Mouse (Mus musculus) adrenal gland, postnatal 4 days (tissue): ENCODE data around the gene Col6a2. TPM values are rescaled to one million over a fixed set of nuclear protein-coding genes. Genes with fewer than 3 reads are reported as not detected.

ENCODE experiments used
- DNase-seq, 2 experiments: peaks; one replicate each; pipeline ENCODE4 v3.0.0; 2021 to 2022; ENCODE audit warnings: low spot score in 2 of 2, mixed read lengths in 2 of 2
- total RNA-seq, 2 experiments: library from RNA; stranded (reverse); gene quantifications; 2 replicates each; pipeline ENCODE4 v1.2.3; 2021

Col6a2 gene
- total RNA-seq, 2 experiments from 2014 or later = 175 to 182 TPM

DNA sequence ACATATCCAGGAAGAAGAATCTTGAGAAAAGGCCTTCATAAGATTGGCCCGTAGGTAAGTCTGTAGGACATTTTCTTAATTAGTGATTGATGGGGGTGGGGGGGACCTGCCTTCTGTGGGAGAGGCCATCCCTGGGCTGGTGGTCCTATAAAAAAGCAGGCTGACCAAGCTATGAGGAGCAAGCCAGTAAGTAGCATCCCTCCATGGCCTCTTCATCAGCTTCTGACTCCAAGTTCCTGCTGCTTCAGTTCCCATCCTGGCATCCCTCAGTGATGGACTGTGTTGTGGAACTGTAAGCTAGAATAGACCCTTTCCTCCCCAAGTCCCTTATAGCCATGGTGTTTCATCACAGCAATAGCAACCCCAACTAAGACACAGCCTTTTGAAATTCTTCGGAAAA is 16.5 kb upstream of the Col6a2 start:
- DNase-seq = no peak

DNA sequence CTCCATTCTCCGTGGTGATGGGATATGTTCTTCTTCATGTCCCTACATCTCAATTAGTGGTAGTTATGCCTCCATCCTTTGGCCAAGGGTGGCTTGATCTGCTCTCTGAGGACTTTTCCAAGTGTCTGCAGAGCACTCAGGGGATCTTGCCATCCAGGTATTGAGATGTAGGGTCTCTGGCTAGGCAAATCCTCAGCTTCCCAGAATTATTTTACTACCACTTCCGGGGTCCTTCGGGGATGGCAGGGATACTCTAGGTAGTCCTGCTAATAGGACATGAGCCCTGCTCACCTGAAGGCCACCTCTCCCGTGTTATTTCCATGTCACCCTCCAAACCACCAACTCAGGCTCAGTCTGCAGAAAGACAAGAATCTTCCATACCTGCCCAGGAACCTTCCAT is 13.2 kb upstream of the Col6a2 start:
- DNase-seq = no peak

DNA sequence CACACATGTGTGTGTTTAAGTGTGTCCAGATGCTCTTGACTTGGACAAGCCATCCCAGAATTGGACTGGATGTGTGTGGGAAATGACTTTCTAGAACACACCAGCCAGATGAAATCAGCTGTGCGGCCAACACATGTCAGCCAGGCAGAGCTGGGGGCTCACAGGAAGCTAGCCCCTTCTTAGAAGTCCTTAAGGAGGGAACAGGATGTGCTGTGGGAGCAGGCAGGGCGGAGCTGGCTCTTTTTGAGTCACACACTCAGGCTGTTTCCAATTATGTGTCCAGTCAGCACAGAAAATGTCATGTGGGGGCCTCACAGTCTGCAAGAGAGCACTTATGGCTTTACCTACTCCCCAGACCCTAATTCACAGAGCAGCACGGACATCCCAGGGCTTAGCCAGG is 12.6 kb upstream of the Col6a2 start:
- DNase-seq = no peak

DNA sequence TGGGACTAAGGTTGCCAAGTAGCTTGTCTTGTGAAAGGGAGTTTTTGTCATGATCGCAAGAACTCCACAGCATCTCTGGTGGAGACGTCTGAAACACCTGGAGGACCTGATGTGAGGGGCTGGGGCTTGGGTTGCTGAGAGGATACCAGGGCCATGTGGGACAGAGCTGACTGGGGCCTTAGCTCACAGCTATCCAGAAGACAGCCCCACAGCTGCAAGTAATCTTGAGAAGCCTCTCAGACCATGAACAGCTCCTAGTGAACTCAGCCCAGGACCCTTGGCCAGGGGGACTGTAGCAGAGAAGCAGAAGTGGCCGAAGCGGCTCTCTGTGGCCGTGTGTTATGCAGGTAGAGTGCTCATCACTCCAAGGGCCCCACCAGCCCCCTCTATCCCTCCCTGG is 11.2 kb upstream of the Col6a2 start:
- DNase-seq = no peak

DNA sequence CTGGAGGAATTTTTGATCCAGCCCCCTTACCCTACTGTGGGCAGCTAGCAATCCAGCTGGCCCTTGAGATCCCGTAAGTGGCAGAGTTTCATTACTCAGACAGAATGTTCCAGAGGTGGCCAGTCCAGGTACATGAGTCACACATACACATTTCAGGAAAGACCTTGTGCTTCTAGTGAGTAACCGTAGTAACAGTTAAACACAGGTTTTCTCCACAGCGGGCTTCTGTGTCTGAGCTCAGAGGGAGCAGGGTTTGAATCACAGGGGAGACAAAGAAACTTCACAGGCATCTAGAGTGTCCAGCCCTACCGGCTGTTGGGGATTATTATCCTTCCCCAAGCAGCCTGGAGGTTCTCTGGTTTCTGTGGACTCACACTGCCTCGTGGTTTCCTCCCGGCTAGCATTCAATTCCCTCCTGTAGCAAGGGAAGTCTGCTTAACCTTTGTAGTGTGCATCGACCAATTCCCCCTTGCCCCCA is 10.7 kb upstream of the Col6a2 start:
- no peak for DNase-seq

DNA sequence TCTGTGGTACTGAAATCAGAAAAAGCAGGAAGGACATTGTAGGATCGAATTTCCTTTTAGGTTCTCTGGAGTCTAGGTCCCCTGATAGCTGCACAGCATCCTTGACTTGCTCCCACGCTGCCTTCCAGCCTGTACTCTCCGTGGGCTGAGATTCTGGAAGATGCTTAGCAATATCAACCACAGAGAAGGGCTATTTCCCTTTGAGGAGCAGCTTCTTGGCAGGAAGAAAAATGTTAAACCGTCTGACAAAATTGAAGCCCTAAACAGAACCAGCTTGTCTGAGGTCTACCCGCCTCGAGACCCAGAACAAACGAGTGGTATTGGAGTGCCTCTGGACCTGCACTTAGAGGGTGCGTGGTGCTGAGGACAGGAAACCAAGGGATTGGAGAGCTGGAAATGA is 9.2 kb upstream of the Col6a2 start:
- no peak for DNase-seq

DNA sequence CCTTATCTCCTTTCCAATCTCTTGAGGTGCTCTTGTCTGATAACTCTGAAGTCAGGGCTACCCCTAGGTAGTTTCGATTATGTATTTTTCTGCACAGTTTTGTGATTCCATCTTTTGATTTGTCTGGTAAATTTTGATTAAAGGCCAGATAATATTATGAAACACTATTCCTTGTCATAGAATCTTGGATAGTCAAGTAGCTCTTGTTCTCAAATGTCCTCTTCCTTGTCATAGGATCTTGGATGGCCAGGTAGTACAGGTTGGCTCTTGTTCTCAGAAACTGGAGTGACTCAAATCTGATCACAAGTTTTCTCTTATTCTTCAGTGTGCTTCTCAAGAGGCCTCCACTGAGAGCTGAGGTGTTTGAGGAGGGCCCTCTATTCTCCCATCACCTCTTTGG is 7.2 kb upstream of the Col6a2 start:
- no peak for DNase-seq

DNA sequence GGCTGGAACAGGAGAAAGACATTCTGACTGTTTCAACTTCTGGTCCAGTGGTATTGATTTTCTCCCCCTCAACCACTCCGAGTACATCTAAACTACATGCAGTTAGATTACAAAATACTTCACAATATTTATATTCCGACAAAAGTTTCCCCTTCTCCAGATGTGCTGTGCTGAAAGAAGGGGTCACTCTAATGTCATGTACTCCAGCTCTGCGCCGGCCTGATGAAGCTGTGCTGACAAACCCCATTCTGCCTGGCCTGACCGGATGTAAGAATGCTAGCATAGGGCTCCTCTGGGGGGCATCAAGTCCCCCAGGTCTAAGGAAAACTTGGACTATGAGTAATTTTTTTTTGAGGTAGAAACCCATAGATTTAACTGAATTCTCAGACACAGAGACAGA is 4.3 kb upstream of the Col6a2 start:
- no peak for DNase-seq

DNA sequence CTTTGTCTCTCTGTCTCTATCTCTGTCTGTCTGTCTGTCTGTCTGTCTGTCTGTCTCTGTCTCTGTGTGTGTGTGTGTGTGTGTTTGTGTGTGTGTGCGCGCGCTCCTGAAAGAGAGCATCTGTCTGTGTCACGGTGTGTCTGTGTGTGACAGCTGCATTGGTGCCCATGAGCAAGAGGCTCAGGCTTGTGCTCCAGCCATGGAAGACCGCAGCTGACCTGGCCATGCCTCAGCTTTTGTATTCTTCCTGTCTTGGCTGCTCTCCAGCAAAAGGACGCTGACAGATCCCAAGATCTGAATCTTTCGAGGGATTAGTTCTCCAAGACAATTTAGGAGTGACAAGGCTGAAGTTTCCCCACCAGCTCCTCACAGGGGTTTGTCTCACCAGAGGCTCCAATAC is 1.5 kb upstream of the Col6a2 start:
- no peak for DNase-seq

DNA sequence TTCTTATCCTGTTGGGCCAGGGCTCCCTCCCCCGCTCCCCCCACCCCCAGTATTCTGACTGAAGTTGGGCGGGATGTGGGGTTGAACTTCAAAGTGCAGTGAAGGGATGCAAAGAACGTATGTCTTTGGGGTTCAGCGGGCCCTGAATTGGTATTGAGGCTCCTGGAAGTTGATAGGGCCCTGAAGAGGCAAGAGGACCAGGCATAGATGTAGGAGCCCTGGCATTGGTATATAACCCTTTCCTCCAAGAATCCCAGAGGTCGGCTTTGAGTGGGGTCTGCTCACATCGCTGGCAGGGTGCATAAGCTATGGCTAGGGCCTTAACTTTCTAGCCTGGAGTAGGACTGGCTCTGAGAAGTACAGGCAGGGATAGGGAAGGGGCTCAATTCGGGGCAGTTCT is 304 bp upstream of the Col6a2 start:
- DNase-seq = no peak

DNA sequence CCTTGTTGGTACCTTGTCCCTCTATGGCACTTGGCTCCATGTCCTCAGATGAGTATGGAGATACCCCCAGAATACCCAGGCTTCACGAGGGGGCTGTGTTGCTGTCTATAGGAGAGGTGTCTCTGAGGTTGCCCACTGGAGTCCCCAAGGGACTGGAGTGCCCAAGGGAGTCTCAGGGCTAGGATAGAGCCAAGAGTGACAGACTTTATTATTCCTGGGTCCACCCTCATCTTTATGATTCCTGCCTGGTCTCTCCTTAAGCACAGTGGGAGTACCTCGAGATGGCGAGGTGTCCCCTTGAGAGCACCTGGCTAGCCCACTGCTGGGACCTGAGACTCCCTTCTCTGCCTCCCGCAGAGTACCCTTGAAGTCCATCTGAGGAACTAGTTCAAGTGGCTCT is 1.0 kb downstream of the Col6a2 start:
- DNase-seq = no peak

DNA sequence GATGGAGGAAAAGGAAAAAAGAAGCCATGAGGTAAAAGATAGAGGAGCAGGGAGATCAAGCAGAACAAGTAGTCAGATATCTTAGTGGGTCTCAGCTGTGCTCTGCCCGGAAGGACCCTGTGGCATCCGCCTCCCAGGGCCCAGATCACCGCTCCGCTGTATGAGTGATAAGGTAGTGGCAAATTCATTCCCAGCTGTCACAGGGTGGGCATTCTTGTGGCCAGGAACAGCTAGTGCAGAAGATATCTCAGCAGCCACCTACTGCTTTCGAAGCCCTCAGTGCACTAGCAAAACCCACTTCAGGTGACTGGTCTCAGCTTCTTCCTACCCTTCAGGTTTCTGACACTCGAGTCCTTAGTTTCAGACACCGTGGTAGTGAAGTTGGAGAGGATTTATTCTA is 11.0 kb downstream of the Col6a2 start:
- DNase-seq = no peak

DNA sequence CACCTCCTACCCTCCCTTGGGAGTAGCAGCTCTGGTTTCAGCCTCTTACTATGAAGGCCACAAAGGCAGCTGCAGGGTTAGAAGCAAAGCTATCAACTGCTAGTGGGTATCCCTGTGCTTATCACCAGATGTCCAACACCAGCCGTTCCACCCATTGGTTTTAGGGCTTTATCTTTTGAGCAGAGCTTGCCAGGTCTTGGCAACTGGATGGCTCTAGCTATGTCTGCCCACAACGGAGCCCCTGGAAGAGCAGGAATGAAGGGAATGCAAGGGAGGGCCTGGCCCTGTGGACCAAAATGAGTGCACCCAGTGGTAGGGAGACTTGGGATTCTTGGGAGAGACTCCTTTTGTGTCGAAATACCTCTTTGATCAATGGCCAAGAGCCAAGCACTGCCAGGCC is 20.7 kb downstream of the Col6a2 start:
- DNase-seq = no peak

DNA sequence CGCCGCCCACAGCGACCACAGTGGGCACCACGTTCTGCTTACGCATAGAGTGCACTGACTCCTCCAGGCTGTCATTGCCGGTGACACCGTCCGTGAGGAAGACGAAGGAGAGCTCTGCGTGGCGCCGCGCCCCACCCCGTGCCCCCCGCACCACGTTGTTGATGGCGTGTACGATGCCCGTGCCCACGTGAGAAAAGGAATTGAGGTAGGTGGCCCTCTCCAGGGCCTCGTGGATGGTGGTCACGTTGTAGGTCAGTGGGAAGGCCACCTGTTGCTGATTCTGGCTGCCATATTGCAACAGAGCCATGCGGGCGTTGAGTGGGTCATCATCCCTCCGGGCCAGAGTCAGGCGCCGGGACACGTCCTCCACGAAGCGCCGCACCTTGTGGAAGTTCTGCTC is 27.1 kb downstream of the Col6a2 start:
- DNase-seq = no peak

DNA sequence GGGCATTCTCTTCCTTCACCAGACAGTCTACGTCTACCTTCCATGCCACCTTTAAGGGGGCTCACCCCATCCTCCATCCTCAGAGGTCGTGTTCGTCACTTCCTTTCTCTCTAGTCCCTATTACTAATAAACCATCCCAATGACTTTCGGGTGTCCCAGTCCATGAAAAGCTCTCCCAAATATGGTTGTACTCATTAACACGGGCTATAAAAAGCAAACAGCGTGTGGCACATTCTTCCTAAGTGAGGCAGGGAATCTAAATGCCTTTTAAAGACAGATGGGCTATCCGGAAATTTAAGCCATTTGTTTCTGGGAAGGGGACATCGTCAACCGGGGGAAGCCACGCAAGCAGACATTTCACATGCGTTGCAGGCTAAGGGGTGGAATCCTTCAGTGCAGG is 33.2 kb downstream of the Col6a2 start:
- no peak for DNase-seq

DNA sequence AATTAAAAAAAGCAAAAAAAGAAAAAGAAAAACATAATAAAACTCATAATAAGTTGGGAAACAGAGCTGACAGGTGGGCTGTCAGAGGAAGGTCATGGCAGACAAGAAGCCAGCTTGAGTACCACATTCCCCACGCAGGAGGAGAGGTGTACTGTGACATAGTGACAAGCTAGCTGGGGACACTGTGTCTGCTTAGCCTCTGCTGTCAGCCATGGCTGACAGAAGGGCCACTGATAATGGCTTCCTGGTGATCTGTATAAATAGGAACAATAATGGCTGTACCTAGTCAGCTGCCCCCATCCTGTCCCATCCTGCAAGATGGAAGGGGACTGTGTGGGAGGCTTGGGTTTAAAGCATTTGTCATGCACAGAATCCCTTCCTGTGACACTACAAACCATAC is 37.2 kb downstream of the Col6a2 start:
- DNase-seq = no peak

DNA sequence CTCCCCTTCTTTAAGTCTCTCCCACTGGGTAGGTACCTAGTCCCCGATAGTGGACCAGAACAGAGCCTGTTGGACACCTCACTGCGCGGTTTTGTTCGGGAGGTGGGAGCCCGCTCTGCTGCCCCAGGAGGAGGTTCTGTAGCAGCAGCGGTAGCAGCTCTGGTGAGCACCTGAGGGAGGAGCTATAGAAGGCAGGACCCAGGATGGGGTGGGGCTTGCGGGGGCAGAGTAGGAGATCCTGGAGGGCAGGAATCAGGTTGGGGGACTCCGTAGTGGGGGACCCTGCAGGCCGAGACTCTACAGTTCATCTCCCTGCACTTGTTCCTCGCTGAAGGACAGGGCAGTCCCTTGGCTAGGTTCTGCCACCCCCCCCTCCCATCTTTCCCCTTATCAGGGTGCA is 39.3 kb downstream of the Col6a2 start:
- no peak for DNase-seq

DNA sequence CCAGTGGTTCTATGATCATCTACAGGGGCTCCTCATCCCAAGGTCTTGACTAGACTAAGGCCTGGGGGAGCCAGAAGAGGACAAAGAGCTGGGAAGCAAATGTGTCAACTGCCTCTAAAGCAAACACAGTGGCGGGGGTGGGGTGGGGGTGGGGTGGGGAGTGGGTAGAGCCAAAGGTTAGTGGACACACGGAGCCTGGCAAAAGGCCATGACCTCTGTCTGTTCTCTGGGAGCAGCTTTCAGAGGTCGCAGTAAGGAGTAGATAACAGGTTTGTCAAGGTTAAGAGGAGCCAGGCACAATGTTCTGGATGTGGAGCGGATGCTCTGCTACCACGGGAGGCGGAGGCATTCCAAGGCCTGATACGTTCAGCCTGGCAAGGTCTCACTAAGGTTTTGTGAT is 46.5 kb downstream of the Col6a2 start:
- no peak for DNase-seq

DNA sequence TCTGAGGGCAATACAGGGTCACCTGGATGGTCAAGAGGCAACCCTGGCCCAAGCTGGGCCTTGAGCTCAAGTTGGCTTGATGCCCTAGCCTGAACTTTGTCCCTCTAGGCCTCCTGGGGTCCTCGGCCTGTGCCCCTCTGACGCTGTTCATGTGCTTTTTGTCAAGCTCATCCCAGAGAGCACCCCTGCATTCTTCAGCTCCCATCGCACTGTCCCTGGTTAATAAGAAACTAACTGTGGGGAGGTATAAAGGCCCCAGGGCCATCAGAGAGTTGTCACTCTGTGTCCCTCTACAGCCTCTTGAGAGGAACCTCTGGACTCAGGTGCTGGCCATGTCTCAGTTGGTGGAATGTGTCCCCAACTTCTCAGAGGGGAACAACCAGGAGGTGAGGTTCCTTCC is 48.1 kb downstream of the Col6a2 start, which contains the start of gene Ftcd:
Gene Ftcd (plus strand): TSS at position 275 of the 400 bp plus-strand sequence.
- DNase-seq = no peak

DNA sequence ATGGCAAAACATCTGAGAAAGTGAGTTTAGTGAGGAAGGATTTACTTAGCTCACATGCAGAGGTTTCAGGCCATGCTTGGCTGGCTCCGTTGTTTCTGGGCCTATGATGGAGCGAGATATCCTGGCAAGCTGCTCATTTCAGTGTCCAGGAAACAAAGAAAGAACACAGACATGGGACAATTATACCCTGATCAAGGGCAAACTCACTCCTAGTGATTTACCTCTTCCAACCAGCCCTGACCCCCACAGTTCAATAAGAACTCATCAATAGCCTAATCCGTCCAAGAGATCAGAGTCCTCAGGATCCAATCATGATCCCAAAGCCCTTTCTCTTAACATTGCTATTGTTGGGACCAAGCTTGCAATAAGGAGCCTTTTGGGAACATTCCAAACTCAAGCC is 51.3 kb downstream of the Col6a2 start:
- no peak for DNase-seq

DNA sequence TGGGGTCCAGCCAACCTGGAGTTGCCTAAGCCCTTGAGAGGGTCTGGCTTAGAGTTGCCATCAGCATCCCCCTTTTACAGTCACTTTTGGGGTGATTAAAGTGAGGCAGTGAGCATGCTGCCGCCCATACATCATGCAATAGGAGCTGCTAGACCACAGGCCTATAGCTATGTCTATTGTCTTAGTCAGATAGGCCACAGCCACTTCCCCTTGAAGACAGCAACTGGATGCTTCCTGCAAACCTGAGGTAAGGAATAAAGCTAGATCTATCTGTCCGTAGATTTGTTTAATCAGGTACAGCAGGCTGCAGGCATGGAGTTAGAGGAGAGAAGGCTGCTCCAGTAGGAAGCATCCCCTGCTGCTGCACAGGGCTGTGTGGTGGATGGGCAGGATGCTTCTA is 52.4 kb downstream of the Col6a2 start:
- DNase-seq = no peak

DNA sequence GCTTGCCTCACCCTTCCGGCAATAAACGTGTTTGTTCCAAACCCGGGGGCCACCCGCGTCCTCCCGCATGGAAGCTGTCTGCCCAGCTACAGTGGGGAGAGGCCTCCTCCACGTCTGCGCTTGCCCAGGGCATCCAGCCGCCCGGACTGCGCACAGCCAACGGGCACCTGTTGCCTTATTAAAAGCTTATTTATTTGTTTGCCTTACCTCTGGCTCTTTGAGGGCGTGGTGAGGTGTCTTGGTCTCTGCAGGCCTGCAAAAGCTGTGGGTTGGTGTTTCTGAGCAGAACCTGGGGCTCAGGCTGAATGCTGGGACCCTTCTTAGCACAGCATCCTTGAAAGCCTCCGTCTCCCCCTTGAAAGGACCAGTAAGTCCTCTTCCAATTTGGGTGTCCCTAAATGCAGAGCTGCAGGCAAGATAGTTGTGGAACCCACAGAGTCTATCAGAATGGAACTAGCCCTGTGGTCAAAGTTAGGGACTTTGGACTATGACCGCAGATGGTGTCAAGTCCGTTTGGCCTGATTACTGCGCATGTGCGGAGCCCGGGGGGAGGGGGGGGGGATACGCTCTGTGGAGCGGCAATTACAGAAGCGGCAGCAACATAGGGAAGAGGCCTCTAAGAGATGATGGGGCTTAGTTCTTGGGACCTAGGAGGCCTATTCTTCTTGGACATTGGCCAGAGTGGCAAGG is 53.3 kb downstream of the Col6a2 start:
- no peak for DNase-seq

DNA sequence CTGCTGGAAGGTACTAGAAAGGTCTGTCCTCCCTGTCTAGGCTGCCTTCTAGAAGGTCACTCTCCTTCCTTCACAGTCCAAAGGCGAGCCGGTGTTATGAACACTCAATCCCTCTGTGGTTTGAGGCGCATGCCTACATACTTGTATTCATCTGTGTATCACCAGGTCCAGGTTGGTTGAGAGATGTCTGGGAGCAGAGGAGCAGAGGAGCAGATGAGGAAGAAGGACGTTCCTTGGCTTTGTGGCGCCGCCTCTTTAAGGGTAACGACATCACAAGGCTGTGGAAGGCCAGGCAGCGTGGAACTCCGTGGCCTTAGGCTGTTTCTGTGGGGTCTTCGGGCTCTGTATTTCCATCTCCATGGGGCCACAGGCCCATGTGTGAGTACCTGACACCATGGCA is 61.5 kb downstream of the Col6a2 start, which contains the start of gene Spatc1l:
Gene Spatc1l (plus strand): TSS at position 301 of the 400 bp plus-strand sequence.
- no peak for DNase-seq

DNA sequence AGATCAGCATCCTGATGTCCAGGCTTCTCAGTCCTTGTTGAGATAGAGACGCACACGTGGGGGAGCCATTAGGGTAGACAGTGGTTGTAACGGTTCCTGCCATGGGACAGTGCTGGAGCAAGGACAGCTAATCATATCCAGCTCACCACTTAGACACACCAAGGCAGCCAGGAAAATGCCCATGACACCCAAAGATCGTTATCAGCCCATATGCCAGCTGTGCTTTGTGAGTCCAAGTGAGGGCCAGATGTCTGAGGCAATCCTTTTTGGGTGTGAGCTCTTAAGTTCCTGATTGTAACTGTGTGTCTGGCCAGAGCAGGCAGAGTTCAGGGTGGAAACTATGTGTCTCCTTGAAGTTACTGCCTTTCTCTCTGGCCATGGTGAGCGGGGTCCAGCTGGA is 69.4 kb downstream of the Col6a2 start:
- DNase-seq = no peak
